Mouse (Mus musculus): ENCODE results near the gene Tubg1. TPM values are rescaled to one million over a fixed set of nuclear protein-coding genes. Genes with fewer than 3 reads are reported as not detected.
"Not testable (repeated sequence)": the region's sequence is repeated elsewhere in the genome, so short reads cannot be mapped to it uniquely, and the experiment has no call there.

The Tubg1 gene
- polyA plus RNA-seq, 1 experiment from 2014 or later, result 84.9 TPM

GRCm38 (mm10) chr11:101154648-101155047 is 34.9 kb downstream of the Tubg1 start:
- no peak for ATAC-seq
- H3K4me1 ChIP-seq (ENCODE audit: control insufficient read depth, insufficient read depth, low read length), result no peaks in the 10 kb centered on the region; the same call in 1 of the 2 replicates
- no peak overlapping the region for H3K9ac ChIP-seq (ENCODE audit: low read length)
- no peak overlapping the region for H3K4me3 ChIP-seq (ENCODE audit: low read depth, low read length)
- no peak overlapping the region for H3K4me2 ChIP-seq (ENCODE audit: low read length)
- no peak overlapping the region for H3K27ac ChIP-seq (ENCODE audit: low read depth, low read length)
- DNase-seq (ENCODE audit: low spot score), result no peak
- no peaks in the 10 kb centered on the region for H3K9me3 ChIP-seq (replicated peaks; ENCODE audit: control insufficient read depth, low read length)
- H3K36me3 ChIP-seq (ENCODE audit: control insufficient read depth, insufficient read depth, low read length), result no peaks in the 10 kb centered on the region
- H3K27me3 ChIP-seq (replicated peaks; ENCODE audit: control insufficient read depth, insufficient read depth, low read length), result no peaks in the 10 kb centered on the region

GRCm38 (mm10) chr11:101155151-101155550 is 35.4 kb downstream of the Tubg1 start:
- WGBS, result 80% methylated on average over 6 of the region's 6 CpGs
- Histone ChIP-seq H3K4me1 (ENCODE audit: control insufficient read depth, insufficient read depth, low read length) (no peaks in the 10 kb centered on the region; the same call in 1 of the 2 replicates), H3K36me3 (ENCODE audit: control insufficient read depth, insufficient read depth, low read length) (no peaks in the 10 kb centered on the region), H3K27ac (ENCODE audit: low read depth, low read length) (peak overlapping the region; percentile 80; the same call in 1 of the 2 replicates), H3K9ac (ENCODE audit: low read length) (no peak overlapping the region), H3K4me2 (ENCODE audit: low read length) (peak overlapping the region; percentile 71), H3K9me3 (replicated peaks; ENCODE audit: control insufficient read depth, low read length) (no peaks in the 10 kb centered on the region), H3K27me3 (replicated peaks; ENCODE audit: control insufficient read depth, insufficient read depth, low read length) (no peaks in the 10 kb centered on the region), H3K4me3 (ENCODE audit: low read depth, low read length) (no peak overlapping the region)
- DNase-seq (ENCODE audit: low spot score) (no peak), ATAC-seq (no peak)

GRCm38 (mm10) chr11:101155728-101156371 is 36.1 kb downstream of the Tubg1 start, which contains the start of gene Tubg2:
Gene Tubg2 (plus strand): TSS chr11:101155907.
- DNase-seq (ENCODE audit: low spot score), result peak; percentile 88
- WGBS, result 2% methylated on average over 36 of the region's 36 CpGs
- Histone ChIP-seq H3K27ac (ENCODE audit: low read depth, low read length) (peak within 1 kb of the TSS; percentile 80), H3K4me2 (ENCODE audit: low read length) (peak within 1 kb of the TSS; percentile 71), H3K4me1 (ENCODE audit: control insufficient read depth, insufficient read depth, low read length) (no peaks in the 10 kb centered on the region; the same call in 1 of the 2 replicates), H3K9ac (ENCODE audit: low read length) (peak within 1 kb of the TSS; percentile 75), H3K4me3 (ENCODE audit: low read depth, low read length) (peak within 1 kb of the TSS; percentile 37), H3K36me3 (ENCODE audit: control insufficient read depth, insufficient read depth, low read length) (no peaks in the 10 kb centered on the region), H3K27me3 (replicated peaks; ENCODE audit: control insufficient read depth, insufficient read depth, low read length) (no peaks in the 10 kb centered on the region), H3K9me3 (replicated peaks; ENCODE audit: control insufficient read depth, low read length) (no peaks in the 10 kb centered on the region)
- peak; percentile 87 for ATAC-seq

GRCm38 (mm10) chr11:101160151-101160550 is 40.4 kb downstream of the Tubg1 start:
- peaks cover 25% of the 10 kb centered on the region for H3K27me3 ChIP-seq (replicated peaks; ENCODE audit: control insufficient read depth, insufficient read depth, low read length)
- ATAC-seq; H3K27ac ChIP-seq (ENCODE audit: low read depth, low read length); H3K4me1 ChIP-seq (ENCODE audit: control insufficient read depth, insufficient read depth, low read length); DNase-seq (ENCODE audit: low spot score); H3K4me2 ChIP-seq (ENCODE audit: low read length); H3K9me3 ChIP-seq (replicated peaks; ENCODE audit: control insufficient read depth, low read length); H3K9ac ChIP-seq (ENCODE audit: low read length); H3K4me3 ChIP-seq (ENCODE audit: low read depth, low read length): not testable (repeated sequence)
- WGBS, result 77% methylated on average over 8 of the region's 10 CpGs
- H3K36me3 ChIP-seq (ENCODE audit: control insufficient read depth, insufficient read depth, low read length), result peaks cover 13% of the 10 kb centered on the region; the same call in 1 of the 2 replicates

GRCm38 (mm10) chr11:101160981-101161505 is 41.3 kb downstream of the Tubg1 start:
- ATAC-seq; H3K27ac ChIP-seq (ENCODE audit: low read depth, low read length); H3K4me1 ChIP-seq (ENCODE audit: control insufficient read depth, insufficient read depth, low read length); DNase-seq (ENCODE audit: low spot score); H3K9me3 ChIP-seq (replicated peaks; ENCODE audit: control insufficient read depth, low read length); H3K4me2 ChIP-seq (ENCODE audit: low read length); H3K4me3 ChIP-seq (ENCODE audit: low read depth, low read length); H3K9ac ChIP-seq (ENCODE audit: low read length): not testable (repeated sequence)
- 70% methylated on average over 6 of the region's 8 CpGs for WGBS
- Histone ChIP-seq H3K36me3 (ENCODE audit: control insufficient read depth, insufficient read depth, low read length) (peaks cover 14% of the 10 kb centered on the region; the same call in 1 of the 2 replicates), H3K27me3 (replicated peaks; ENCODE audit: control insufficient read depth, insufficient read depth, low read length) (peaks cover 33% of the 10 kb centered on the region)

- DNase-seq (ENCODE audit: low spot score), result no peak
- Histone ChIP-seq H3K36me3 (ENCODE audit: control insufficient read depth, insufficient read depth, low read length) (peaks cover 19% of the 10 kb centered on the region; the same call in 1 of the 2 replicates), H3K27ac (ENCODE audit: low read depth, low read length) (no peak overlapping the region), H3K4me3 (ENCODE audit: low read depth, low read length) (no peak overlapping the region), H3K4me2 (ENCODE audit: low read length) (no peak overlapping the region), H3K4me1 (ENCODE audit: control insufficient read depth, insufficient read depth, low read length) (peaks cover 2% of the 10 kb centered on the region; the same call in 1 of the 2 replicates), H3K27me3 (replicated peaks; ENCODE audit: control insufficient read depth, insufficient read depth, low read length) (peaks cover 38% of the 10 kb centered on the region), H3K9ac (ENCODE audit: low read length) (no peak overlapping the region), H3K9me3 (replicated peaks; ENCODE audit: control insufficient read depth, low read length) (no peaks in the 10 kb centered on the region)
- ATAC-seq, result no peak
- 87% methylated on average over 15 of the region's 15 CpGs for WGBS
Measured at GRCm38 (mm10) chr11:101161551-101161950, 41.8 kb downstream of the Tubg1 start.

GRCm38 (mm10) chr11:101162301-101162700 is 42.6 kb downstream of the Tubg1 start:
- Histone ChIP-seq H3K9ac (ENCODE audit: low read length) (no peak overlapping the region), H3K4me2 (ENCODE audit: low read length) (no peak overlapping the region), H3K27me3 (replicated peaks; ENCODE audit: control insufficient read depth, insufficient read depth, low read length) (peaks cover 46% of the 10 kb centered on the region), H3K36me3 (ENCODE audit: control insufficient read depth, insufficient read depth, low read length) (peaks cover 24% of the 10 kb centered on the region), H3K4me3 (ENCODE audit: low read depth, low read length) (no peak overlapping the region), H3K9me3 (replicated peaks; ENCODE audit: control insufficient read depth, low read length) (no peaks in the 10 kb centered on the region), H3K27ac (ENCODE audit: low read depth, low read length) (no peak overlapping the region), H3K4me1 (ENCODE audit: control insufficient read depth, insufficient read depth, low read length) (peaks cover 2% of the 10 kb centered on the region; the same call in 1 of the 2 replicates)
- WGBS, result 64% methylated on average over 5 of the region's 5 CpGs
- DNase-seq (ENCODE audit: low spot score) (no peak), ATAC-seq (no peak)

GRCm38 (mm10) chr11:101162772-101163171 is 43.0 kb downstream of the Tubg1 start:
- H3K27ac ChIP-seq (ENCODE audit: low read depth, low read length), result no peak overlapping the region
- no peak overlapping the region for H3K4me2 ChIP-seq (ENCODE audit: low read length)
- ATAC-seq (no peak), DNase-seq (ENCODE audit: low spot score) (no peak)
- H3K4me1 ChIP-seq (ENCODE audit: control insufficient read depth, insufficient read depth, low read length), result peaks cover 2% of the 10 kb centered on the region; the same call in 1 of the 2 replicates
- 39% methylated on average over 5 of the region's 5 CpGs for WGBS
- no peaks in the 10 kb centered on the region for H3K9me3 ChIP-seq (replicated peaks; ENCODE audit: control insufficient read depth, low read length)
- H3K36me3 ChIP-seq (ENCODE audit: control insufficient read depth, insufficient read depth, low read length), result peaks cover 28% of the 10 kb centered on the region
- H3K4me3 ChIP-seq (ENCODE audit: low read depth, low read length), result no peak overlapping the region
- H3K27me3 ChIP-seq (replicated peaks; ENCODE audit: control insufficient read depth, insufficient read depth, low read length), result peaks cover 51% of the 10 kb centered on the region
- no peak overlapping the region for H3K9ac ChIP-seq (ENCODE audit: low read length)
